ENCODE assay signal across 16 mouse cellular contexts in the genomic region with DNA sequence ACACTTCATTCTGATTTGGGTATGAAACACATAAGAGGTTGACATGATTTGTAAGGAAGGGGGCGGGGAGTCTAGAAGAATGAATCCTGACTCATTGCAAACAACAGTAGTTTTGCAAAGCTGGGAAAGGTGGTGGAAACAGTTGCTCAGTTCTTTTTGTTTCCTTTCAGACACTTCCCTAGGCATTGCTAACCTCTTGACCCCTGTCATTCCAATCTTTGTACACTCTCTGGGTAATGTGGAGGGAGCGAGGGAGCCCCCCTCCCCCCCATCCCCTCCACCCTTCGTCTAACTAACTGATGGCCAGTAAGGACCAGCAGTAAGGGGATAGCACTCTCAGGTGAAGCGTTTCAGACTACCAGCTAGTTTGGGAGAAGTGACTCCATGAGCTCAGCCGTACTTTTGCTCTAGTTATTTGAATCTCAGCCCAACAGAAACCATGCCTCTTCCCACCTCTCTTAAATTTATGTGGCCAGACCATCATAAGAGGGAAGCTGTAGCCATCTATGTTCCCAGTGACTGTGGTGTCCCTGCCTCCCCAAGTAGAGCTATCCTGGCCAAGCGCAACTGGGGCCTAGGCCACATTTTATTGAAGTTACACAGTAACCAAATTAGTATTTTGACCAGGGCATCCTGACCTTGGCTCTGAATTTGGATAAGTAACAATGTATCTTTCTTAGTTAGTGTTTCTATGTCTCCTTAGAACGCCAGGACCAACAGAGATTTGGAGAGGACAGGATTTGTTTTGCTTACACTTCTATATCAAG. TPM values are rescaled to one million over a fixed set of nuclear protein-coding genes. Genes with fewer than 3 reads are reported as not detected.
DNase-seq lines count a peak whose midpoint lies in the region; ATAC-seq and TF ChIP-seq lines count a peak whose summit lies in the region.
"Had no signal": no experiment of that assay in that cellular context is flagged by ENCODE, and none has a peak within 500 bp of the region (broad histone marks: within the 10 kb centered on the region; RNA-seq: fewer than 3 reads in every experiment).

No protein-coding gene starts in this region.

- H3K4me3 ChIP-seq in gastrocnemius, adult 2 months: no peak overlapping the region
- no peak overlapping the region for H3K4me3 ChIP-seq in midbrain, embryonic 10.5 days
- no peak overlapping the region for H3K4me3 ChIP-seq in midbrain, embryonic 14.5 days (replicated peaks; ENCODE audit: low read depth, low read length)
- H3K4me3 ChIP-seq in embryonic facial prominence, embryonic 14.5 days (ENCODE audit: low read depth, low read length): no peak overlapping the region
- H3K4me3 ChIP-seq: embryonic facial prominence, embryonic 13.5 days; forebrain, embryonic 13.5 days; limb, embryonic 12.5 days; lung, embryonic 15.5 days had no signal

- intact Hi-C loops in gastrocnemius, adult 2 months (cut with DNase I): no loop called here
- intact Hi-C loops in gastrocnemius, postnatal 36 days (cut with DNase I): no loop called here
- intact Hi-C loops in gastrocnemius, postnatal 14 days (cut with DNase I; ENCODE audit: low total_unique reads): no loop called here

- H3K27ac ChIP-seq in gastrocnemius, adult 2 months: peak overlapping the region; percentile 46; the same call in 1 of the 2 replicates
- H3K27ac ChIP-seq in midbrain, embryonic 10.5 days (replicated peaks): no peak overlapping the region; the same call in 1 of the 2 replicates
- H3K27ac ChIP-seq in midbrain, embryonic 14.5 days (replicated peaks; ENCODE audit: low read depth, low read length): no peak overlapping the region
- no peak overlapping the region for H3K27ac ChIP-seq in embryonic facial prominence, embryonic 14.5 days (replicated peaks; ENCODE audit: low read depth, low read length)
- H3K27ac ChIP-seq: embryonic facial prominence, embryonic 13.5 days; forebrain, embryonic 13.5 days; lung, embryonic 15.5 days had no signal

- DNase-seq in gastrocnemius, adult 2 months: no peak
- DNase-seq in gastrocnemius, postnatal 36 days: no peak
- peak; percentile 27 for DNase-seq in midbrain, embryonic 10.5 days (ENCODE audit: low spot score)
- no peak for DNase-seq in midbrain, embryonic 14.5 days
- DNase-seq in embryonic facial prominence, embryonic 14.5 days (ENCODE audit: low spot score): peak; percentile 35
- DNase-seq in retina, postnatal 1 day: peak; percentile 57
- DNase-seq in layer of hippocampus, adult 9-10 months (ENCODE audit: low spot score): no peak
- no peak for DNase-seq in gastrocnemius, postnatal 14 days
- DNase-seq: cerebellum, adult 9-10 months; heart, postnatal 10 days; layer of hippocampus, adult 9-11 months; thymus, adult 2 months had no signal

- ATAC-seq in midbrain, embryonic 14.5 days (ENCODE audit: low FRiP score, low TSS enrichment): no peak
- ATAC-seq in embryonic facial prominence, embryonic 14.5 days (ENCODE audit: low read depth): no peak
- ATAC-seq: forebrain, embryonic 13.5 days had no signal

- no peaks in the 10 kb centered on the region for H3K9me3 ChIP-seq in midbrain, embryonic 10.5 days (replicated peaks)
- H3K9me3 ChIP-seq in midbrain, embryonic 14.5 days (ENCODE audit: control insufficient read depth, low read length): no peaks in the 10 kb centered on the region
- no peaks in the 10 kb centered on the region for H3K9me3 ChIP-seq in embryonic facial prominence, embryonic 14.5 days (ENCODE audit: control insufficient read depth, low read length)
- H3K9me3 ChIP-seq: embryonic facial prominence, embryonic 13.5 days; forebrain, embryonic 13.5 days; limb, embryonic 12.5 days; lung, embryonic 15.5 days had no signal

- 42% methylated on average over 7 of the region's 7 CpGs for WGBS in midbrain, embryonic 10.5 days
- 52% methylated on average over 7 of the region's 7 CpGs for WGBS in midbrain, embryonic 14.5 days
- WGBS in embryonic facial prominence, embryonic 14.5 days: 52% methylated on average over 7 of the region's 7 CpGs

- H3K36me3 ChIP-seq in midbrain, embryonic 10.5 days: no peaks in the 10 kb centered on the region
- H3K36me3 ChIP-seq in midbrain, embryonic 14.5 days (ENCODE audit: control insufficient read depth, insufficient read depth, low read length): no peaks in the 10 kb centered on the region
- H3K36me3 ChIP-seq in embryonic facial prominence, embryonic 14.5 days (ENCODE audit: control insufficient read depth, insufficient read depth, low read length): no peaks in the 10 kb centered on the region
- H3K36me3 ChIP-seq: embryonic facial prominence, embryonic 13.5 days; limb, embryonic 12.5 days; lung, embryonic 15.5 days had no signal

- H3K4me1 ChIP-seq in midbrain, embryonic 10.5 days: peaks cover 30% of the 10 kb centered on the region
- H3K4me1 ChIP-seq in midbrain, embryonic 14.5 days (ENCODE audit: control insufficient read depth, insufficient read depth, low read length): no peaks in the 10 kb centered on the region
- H3K4me1 ChIP-seq in embryonic facial prominence, embryonic 14.5 days (ENCODE audit: control insufficient read depth, insufficient read depth, low read length): 0 out of 2 replicates have a peak, but pooled peaks cover 3% of the 10 kb centered on the region
- H3K4me1 ChIP-seq: lung, embryonic 15.5 days had no signal

- no peak overlapping the region for H3K4me2 ChIP-seq in midbrain, embryonic 14.5 days (ENCODE audit: low read length)
- H3K4me2 ChIP-seq in embryonic facial prominence, embryonic 14.5 days (ENCODE audit: low read depth, low read length): no peak overlapping the region
- H3K4me2 ChIP-seq: embryonic facial prominence, embryonic 13.5 days; forebrain, embryonic 13.5 days; limb, embryonic 12.5 days; lung, embryonic 15.5 days had no signal

- H3K9ac ChIP-seq in midbrain, embryonic 14.5 days (replicated peaks; ENCODE audit: low read length): no peak overlapping the region
- H3K9ac ChIP-seq in embryonic facial prominence, embryonic 14.5 days (ENCODE audit: low read depth, low read length): no peak overlapping the region
- H3K9ac ChIP-seq: embryonic facial prominence, embryonic 13.5 days; forebrain, embryonic 13.5 days; limb, embryonic 12.5 days; lung, embryonic 15.5 days had no signal

- TF ChIP-seq CTCF in gastrocnemius, adult 2 months (IDR thresholded peaks at IDR 0.05): no peak

- H3K27me3 ChIP-seq in midbrain, embryonic 10.5 days (ENCODE audit: low read depth, poor library complexity, severe bottlenecking): no peaks in the 10 kb centered on the region; the same call in 1 of the 2 replicates
- no peaks in the 10 kb centered on the region for H3K27me3 ChIP-seq in midbrain, embryonic 14.5 days (ENCODE audit: control insufficient read depth, insufficient read depth, low read length)
- H3K27me3 ChIP-seq in embryonic facial prominence, embryonic 14.5 days (replicated peaks; ENCODE audit: control insufficient read depth, insufficient read depth, low read length): no peaks in the 10 kb centered on the region
- H3K27me3 ChIP-seq: embryonic facial prominence, embryonic 13.5 days; forebrain, embryonic 13.5 days; limb, embryonic 12.5 days; lung, embryonic 15.5 days had no signal

RNA-seq across cellular contexts. Expression of a gene that starts 27.6 kb away (rescaled TPM):
- total RNA-seq in gastrocnemius, adult 2 months (2021): 10 to 100 TPM in 1 of 2 experiments, 1 to 10 TPM in 1; 9.6 to 12.9 TPM
- total RNA-seq in gastrocnemius, postnatal 36 days (2021): 1 to 10 TPM; 8.5 to 9.9 TPM
- polyA plus RNA-seq in midbrain, embryonic 10.5 days (2016; fragmentation: Nextera tagmentation; extraction: Ambion mirVana): 8.9 and 9.2 TPM in 2 replicates
- 11.8 and 12.1 TPM in 2 replicates for polyA plus RNA-seq in midbrain, embryonic 14.5 days (2014; fragmentation: Nextera tagmentation; extraction: Ambion mirVana)
- polyA plus RNA-seq in embryonic facial prominence, embryonic 14.5 days (2014; fragmentation: Nextera tagmentation; extraction: Ambion mirVana): 12.3 and 12.7 TPM in 2 replicates
- total RNA-seq in gastrocnemius, postnatal 14 days (2021): 10 to 100 TPM; 10.5 to 11.3 TPM

Comparison
In these comparisons a context has a peak if more than half of its experiments do, and no peak if none do; other contexts are left out.
1. DNase-seq: peak in midbrain, embryonic 10.5 days (single experiment), embryonic facial prominence, embryonic 14.5 days (single experiment) and retina, postnatal 1 day (single experiment); none in gastrocnemius, adult 2 months (single experiment), gastrocnemius, postnatal 36 days (0 of 2), midbrain, embryonic 14.5 days (single experiment), layer of hippocampus, adult 9-10 months (single experiment) and gastrocnemius, postnatal 14 days (single experiment).